Mouse (Mus musculus) T-cell, adult 2 months (primary cell): ENCODE measurements at regions not wholly inside any gene's neighbourhood (a gene's known extent, or its start where the extent isn't known, plus 50 kb on each side); places are given as distances from the start of the nearest gene placed in this dataset.

Source experiments
- DNase-seq: peaks from one replicate; pipeline ENCODE4 v3.0.0; 2022; ENCODE audit warnings: low spot score

DNA sequence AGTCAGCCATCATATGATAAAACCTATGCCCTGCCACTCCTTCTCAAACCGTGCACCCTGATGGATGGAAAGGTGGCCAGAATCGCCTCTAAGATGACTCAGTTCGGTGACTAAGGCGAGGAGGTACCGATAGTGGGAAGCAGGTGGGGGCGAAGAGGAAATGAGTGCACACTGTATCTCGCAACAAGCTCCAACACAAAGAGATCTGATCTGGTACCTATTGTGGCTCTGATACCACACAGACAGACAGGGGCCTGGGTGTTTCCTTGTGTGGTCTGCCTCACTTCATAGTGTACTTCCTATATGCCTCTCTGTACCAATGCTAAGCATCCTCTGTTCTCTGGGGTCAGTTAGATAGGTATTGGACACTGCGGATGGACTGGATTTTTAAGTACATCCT is 178.0 kb upstream of the Lpp start:
- peak; percentile 30 for DNase-seq

GRCm38 (mm10) chr16:24213577-24213976 is 179.7 kb upstream of the Lpp start:
- DNase-seq: no peak

GRCm38 (mm10) chr16:24212702-24213101 is 180.6 kb upstream of the Lpp start:
- DNase-seq: no peak

DNA sequence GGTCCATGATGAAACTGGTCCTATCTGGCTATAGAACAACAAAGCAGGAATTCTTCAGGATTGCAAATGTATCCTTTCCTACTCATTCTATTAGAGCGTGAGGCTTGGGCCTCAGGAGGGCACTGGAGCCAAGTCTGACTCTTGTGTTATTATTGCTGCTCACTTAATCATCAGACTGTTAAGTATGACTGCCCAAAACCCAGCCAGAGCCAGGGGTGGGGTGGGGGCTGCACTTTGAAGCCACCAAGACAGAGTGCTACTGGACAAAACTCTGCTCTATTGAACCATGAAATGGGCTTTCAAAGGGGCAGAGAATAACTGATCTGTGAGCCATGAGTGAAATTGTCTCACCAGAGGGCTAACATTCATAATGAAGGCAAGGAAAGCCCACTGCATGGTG is 181.7 kb upstream of the Lpp start:
- no peak for DNase-seq

- DNase-seq: no peak
These were observed 184.4 kb upstream of the Lpp start for GRCm38 (mm10) chr16:24208876-24209275.

DNA sequence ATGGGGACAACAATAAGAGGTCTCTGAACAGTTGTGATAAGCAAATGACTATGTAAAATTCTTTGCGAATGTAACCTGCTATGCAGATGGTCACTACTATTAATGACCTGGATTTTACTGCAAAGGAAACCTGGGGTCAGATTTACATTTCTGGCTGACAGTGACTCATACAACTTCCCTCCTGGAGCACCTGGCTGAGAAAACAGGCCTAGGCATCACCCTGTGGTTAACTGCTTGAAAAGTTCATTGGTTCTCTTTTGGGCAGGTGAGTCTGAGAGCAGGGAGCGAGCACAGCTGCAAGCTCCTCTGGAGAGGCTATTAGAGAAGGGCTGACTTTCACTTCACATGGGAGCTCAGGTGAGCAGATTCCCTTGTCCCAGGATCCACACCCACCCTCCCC is 185.2 kb upstream of the Lpp start:
- DNase-seq: no peak

DNA sequence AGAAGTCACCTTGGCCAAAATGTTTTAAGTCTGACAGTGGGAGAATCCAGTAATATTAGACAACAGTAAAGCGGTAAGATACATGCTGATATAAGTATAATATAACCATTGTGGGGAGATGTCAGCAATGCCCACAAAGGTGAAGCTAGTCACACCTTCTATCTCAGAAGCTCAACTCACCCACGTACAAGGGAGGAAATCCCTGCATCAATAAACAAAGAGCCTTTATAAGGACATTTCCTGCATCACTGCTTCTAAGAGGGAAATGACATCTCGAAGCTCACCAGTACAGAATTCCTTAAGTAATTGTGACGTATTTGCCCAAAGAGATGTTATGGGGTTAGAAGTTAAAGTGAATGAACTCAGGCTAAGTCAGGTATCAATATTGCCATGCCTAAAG is 186.3 kb upstream of the Lpp start:
- DNase-seq: no peak

- DNase-seq: no peak
These were observed 186.8 kb upstream of the Lpp start for GRCm38 (mm10) chr16:24206461-24206861.

- DNase-seq: no peak
These were observed 187.7 kb upstream of the Lpp start for GRCm38 (mm10) chr16:24205594-24205993.

DNA sequence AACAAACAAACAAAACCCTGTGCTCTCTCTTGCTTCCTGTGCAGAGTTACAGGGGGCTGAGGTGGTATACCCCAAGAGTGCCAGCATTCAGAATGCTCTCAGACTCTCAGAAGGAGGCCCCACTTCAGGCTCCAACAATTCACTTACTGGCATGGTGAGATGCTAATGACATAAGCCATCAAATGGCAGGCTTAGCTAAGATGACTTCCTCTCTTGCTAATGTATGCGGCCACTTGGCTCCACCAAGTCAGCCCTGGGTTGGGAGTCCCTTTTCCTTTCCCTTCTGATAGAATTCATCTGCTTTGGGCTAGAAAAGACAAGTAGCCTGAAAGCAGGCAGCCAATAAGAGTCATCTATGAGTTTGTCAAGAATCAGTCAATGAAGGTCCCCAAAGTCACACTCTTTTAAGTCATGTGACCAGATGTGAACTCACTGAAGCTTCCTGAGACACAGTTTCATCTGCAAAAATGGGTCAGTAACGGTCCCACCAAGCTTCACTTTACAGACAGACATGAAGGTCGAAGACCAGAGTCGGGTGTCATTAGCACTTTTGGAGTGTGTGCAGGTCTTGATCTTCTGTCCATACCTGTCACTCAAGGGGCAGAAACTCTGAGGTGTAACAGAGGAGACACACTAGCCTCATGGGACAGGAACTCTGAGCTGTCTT is 189.1 kb upstream of the Lpp start:
- no peak for DNase-seq

- no peak for DNase-seq
These were observed 190.7 kb upstream of the Lpp start for GRCm38 (mm10) chr16:24202653-24203052.

GRCm38 (mm10) chr16:24201455-24201854 is 191.9 kb upstream of the Lpp start:
- no peak for DNase-seq

DNA sequence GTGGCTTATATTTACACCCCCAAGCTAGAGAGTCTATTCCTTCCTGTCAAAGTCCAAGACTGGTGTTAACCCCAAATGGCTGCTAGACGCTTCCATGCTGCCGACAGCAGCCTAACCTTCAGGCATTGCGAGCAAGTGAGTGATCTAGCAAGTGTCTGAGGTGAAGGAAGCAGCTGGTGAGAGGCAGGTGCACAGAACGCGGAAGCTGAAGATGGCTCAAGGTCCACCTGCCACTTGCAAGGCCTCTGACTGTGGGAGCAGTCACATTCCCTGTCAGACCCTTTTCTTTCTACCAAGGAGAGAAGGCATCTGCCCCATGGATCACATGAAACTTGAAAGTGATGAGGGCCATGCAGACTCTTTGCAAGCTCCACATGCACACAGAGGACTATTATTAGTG is 193.1 kb upstream of the Lpp start:
- no peak for DNase-seq

DNA sequence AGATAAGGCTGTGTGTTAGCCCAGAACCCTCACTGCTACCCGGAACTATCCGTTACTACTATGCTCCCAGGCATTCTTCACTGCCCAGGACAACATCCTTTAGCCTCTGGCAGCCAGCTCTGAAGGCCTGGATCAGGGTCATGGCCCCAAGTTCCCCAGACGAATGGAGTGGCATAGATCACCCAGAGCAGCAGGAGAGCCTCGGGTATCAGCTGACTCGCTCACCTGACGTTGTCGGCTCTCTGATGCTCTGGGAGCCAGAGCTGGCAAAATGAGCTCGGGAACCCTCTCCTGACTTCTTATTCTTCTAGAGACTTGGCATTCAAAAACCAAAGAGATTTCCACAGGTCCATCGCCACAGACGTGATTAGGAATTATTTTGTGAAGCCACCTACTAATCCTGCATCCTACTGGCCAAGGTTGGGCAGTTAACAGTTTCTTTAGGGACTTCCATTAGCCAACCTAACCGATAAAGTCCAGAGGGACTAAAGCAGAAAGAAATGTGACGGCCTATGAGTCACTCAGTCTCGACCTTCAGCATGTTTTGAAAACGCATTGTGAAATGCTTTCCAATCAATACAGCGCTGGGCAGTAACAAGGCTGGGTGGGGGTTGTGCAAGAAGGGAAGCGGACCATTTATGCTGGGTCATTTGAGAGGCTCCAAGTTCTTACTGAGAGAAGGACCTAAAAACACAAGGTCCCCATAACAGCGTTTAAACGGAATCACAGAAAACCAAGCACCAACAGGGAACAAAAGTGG is 193.7 kb upstream of the Lpp start:
- no peak for DNase-seq

GRCm38 (mm10) chr16:24198291-24198690 is 195.0 kb upstream of the Lpp start:
- no peak for DNase-seq

GRCm38 (mm10) chr16:24197618-24198017 is 195.7 kb upstream of the Lpp start:
- DNase-seq: no peak

DNA sequence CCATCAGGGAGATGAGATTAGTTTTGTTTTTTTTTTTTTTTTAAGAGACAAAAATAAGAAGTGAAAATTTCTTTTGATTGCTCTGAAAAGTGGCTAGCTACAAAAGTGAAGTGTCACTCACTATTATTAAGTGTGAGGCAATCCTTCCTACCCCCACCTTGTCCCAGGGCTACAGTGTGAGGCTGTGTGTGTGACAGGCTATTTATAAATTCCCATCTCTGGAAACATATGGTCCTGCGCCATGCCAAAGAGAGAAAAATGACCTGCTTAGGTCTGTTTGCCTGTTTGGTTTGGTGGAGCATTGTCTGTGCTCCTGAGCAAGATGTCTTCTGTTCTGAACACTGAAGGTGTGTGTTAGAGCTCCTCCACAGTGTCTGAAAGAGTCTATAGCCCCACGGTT is 199.4 kb upstream of the Lpp start:
- DNase-seq: no peak

- DNase-seq: no peak
These were observed 199.9 kb upstream of the Lpp start for GRCm38 (mm10) chr16:24193251-24193873.

DNA sequence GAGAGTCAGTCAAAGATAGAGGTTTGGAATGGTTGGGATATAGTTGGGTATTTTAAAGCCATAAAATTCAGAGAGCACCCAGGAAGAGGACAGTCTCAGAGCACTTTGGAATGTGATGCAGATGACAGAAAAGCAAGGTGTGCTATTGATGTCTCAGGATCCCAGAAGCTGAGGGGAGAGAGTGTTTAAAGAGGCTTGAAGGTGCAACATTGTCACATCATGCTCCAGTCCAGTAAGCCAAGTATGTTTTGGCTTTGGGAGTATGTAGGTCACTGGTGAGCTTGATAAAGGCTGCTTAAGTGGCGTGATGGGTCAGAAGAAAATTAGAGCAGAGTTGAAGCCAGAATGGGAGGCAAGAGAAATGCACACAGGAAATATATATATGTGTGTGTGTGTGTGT is 201.3 kb upstream of the Lpp start:
- DNase-seq: no peak

DNA sequence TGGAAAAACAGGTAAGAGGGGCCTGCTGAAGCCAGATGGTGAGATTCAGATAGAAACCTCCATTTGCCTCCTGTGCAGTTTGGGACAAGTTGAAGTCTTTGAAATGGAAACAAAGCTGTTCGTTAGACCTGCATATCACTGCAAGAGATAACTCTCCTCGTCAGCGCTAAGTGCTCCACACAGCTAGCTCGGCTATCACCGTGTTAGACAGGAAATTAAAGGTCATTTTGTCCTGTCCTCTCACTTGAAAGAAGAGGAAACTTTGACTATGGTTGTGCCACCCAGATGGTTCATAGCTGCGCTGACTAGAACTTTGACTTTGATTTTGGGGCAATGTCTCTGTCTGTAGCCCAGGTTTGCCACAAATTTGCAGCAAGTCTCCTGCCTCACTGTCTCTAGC is 198.5 kb upstream of the Bcl6 start:
- no peak for DNase-seq

DNA sequence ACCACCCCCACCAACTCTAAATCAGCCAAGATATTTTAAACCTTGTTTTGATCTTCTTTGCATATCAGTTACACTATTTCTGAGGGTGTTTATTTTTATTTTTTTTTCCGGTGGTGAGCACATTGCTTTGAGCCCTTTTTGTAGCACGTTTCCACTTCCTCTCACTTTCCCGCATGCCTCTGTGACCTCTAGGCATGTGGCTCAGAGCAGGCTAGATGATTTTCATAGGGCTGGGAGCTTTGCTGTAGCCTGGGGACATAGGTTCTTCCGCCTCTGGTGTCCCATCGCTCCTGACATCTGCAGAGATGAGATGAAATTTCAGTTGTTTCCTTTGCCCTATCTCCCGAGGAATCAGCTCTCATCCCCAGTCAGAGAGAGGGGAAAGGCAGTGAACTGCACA is 197.3 kb upstream of the Bcl6 start:
- peak; percentile 12 for DNase-seq

GRCm38 (mm10) chr16:24184846-24185245 is 196.2 kb upstream of the Bcl6 start:
- DNase-seq: no peak

- DNase-seq: no peak
These were observed 194.6 kb upstream of the Bcl6 start for GRCm38 (mm10) chr16:24183216-24183615.
